ENCODE assay signal across 8 mouse cellular contexts in the genomic region with DNA sequence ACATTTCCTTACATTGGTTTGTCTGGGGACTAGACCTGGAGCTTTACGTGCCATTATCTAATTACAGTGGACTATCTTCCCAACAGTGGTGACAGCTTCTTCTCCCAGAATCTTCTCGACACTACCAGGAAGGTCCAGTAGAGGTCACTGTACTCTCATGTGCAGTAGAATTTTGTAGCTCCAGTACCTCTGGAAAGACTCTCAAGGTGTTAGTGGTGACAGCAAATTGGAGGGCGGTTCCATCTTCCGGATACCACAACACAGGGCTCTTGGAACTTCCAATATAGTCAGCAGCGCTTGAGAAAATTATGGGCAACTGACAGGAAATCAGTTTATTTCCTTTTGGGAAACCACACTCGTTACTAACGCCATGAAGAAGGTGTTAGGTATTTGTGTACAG. TPM values are rescaled to one million over a fixed set of nuclear protein-coding genes. Genes with fewer than 3 reads are reported as not detected.
DNase-seq lines count a peak whose midpoint lies in the region; ATAC-seq lines count a peak whose summit lies in the region.

No protein-coding gene starts in this region.

- H3K4me2 ChIP-seq in midbrain, embryonic 13.5 days (replicated peaks): no peak overlapping the region

- H3K9me3 ChIP-seq in midbrain, embryonic 10.5 days (replicated peaks): no peaks in the 10 kb centered on the region
- H3K9me3 ChIP-seq in midbrain, embryonic 13.5 days: no peaks in the 10 kb centered on the region; the same call in 1 of the 2 replicates

- no peaks in the 10 kb centered on the region for H3K36me3 ChIP-seq in midbrain, embryonic 10.5 days
- H3K36me3 ChIP-seq in midbrain, embryonic 13.5 days: no peaks in the 10 kb centered on the region

- no peak for ATAC-seq in midbrain, embryonic 13.5 days
- peak; percentile 95 for ATAC-seq in megakaryocyte progenitor cell, adult 5-6 weeks (replicated peaks; ENCODE audit: poor library complexity)

- H3K9ac ChIP-seq in midbrain, embryonic 13.5 days (replicated peaks): no peak overlapping the region

- peaks cover 6% of the 10 kb centered on the region for H3K4me1 ChIP-seq in midbrain, embryonic 10.5 days
- 0 out of 2 replicates have a peak, but pooled peaks cover 1% of the 10 kb centered on the region for H3K4me1 ChIP-seq in midbrain, embryonic 13.5 days (replicated peaks)

- intact Hi-C loops in heart, postnatal 10 days (cut with DNase I): loop anchor here (2.0 to 10.0 kb wide), 3 partner anchors 150 to 334 kb away; partner anchors contain the start of gene Hal

- H3K27me3 ChIP-seq in midbrain, embryonic 10.5 days (ENCODE audit: low read depth, poor library complexity, severe bottlenecking): peaks cover 13% of the 10 kb centered on the region
- peaks cover 21% of the 10 kb centered on the region; the same call in 1 of the 2 replicates for H3K27me3 ChIP-seq in midbrain, embryonic 13.5 days

- no peak overlapping the region for H3K27ac ChIP-seq in midbrain, embryonic 10.5 days (replicated peaks)
- H3K27ac ChIP-seq in midbrain, embryonic 13.5 days: no peak overlapping the region

- H3K4me3 ChIP-seq in midbrain, embryonic 10.5 days: no peak overlapping the region
- no peak overlapping the region for H3K4me3 ChIP-seq in midbrain, embryonic 13.5 days (replicated peaks)

- peak; percentile 54 for DNase-seq in midbrain, embryonic 10.5 days (ENCODE audit: low spot score)
- peak; percentile 87 for DNase-seq in ZHBTc4 (ENCODE audit: low read depth, low spot score)
- peak; percentile 62 to 91 for DNase-seq in cerebellum, postnatal 36 days
- DNase-seq in heart, postnatal 10 days: peak; percentile 71 to 85
- DNase-seq in left cerebral cortex, adult 11 months (ENCODE audit: low spot score): peak; percentile 38
- peak; percentile 79 for DNase-seq in testis, postnatal 10 days (ENCODE audit: low spot score)

- WGBS in midbrain, embryonic 10.5 days: 41% methylated on average over 7 of the region's 7 CpGs
- WGBS in midbrain, embryonic 13.5 days: 37% methylated on average over 7 of the region's 7 CpGs

RNA-seq across cellular contexts. Expression of gene Usp44, which starts 12.7 kb away (rescaled TPM):
- polyA plus RNA-seq in midbrain, embryonic 10.5 days (2016; fragmentation: Nextera tagmentation; extraction: Ambion mirVana): 21.1 and 25.7 TPM in 2 replicates
- polyA plus RNA-seq in midbrain, embryonic 13.5 days (2015; fragmentation: Nextera tagmentation; extraction: Ambion mirVana): 1.9 and 2.1 TPM in 2 replicates
- not detected for total RNA-seq in heart, postnatal 10 days (2021)
- total RNA-seq in megakaryocyte progenitor cell, adult 5-6 weeks (2015): 1.3 and 1.8 TPM in 2 replicates
- 2.2 and 2.7 TPM in 2 replicates for total RNA-seq in megakaryocyte progenitor cell, adult 5-6 weeks (2017)
